Mouse (Mus musculus) C2C12 (cell line): ENCODE measurements around the gene 1700001P01Rik. TPM values are rescaled to one million over a fixed set of nuclear protein-coding genes. Genes with fewer than 3 reads are reported as not detected.

Experiments
- H3K27me3 ChIP-seq: one replicate; pipeline ENCODE4 v1.6.1; 2011; ENCODE audit not compliant: control insufficient read depth, insufficient read depth, insufficient read length
- H3K36me3 ChIP-seq: one replicate; pipeline ENCODE4 v1.6.1; 2011; ENCODE audit not compliant: control insufficient read depth, insufficient read depth
- H3K4me3 ChIP-seq: one replicate; pipeline ENCODE4 v1.5.1; 2011; ENCODE audit warnings: mild to moderate bottlenecking, control low read depth; ENCODE audit not compliant: poor library complexity, insufficient read depth, severe bottlenecking
- H3K79me2 ChIP-seq: one replicate; pipeline ENCODE4 v1.6.1; 2011; ENCODE audit not compliant: control insufficient read depth, insufficient read depth
- H3K79me3 ChIP-seq: one replicate; pipeline ENCODE4 v1.6.1; 2011; ENCODE audit warnings: low read depth, control low read depth
- H3ac ChIP-seq: one replicate; pipeline ENCODE3; 2011; ENCODE audit warnings: low read depth; ENCODE audit not compliant: control insufficient read depth, insufficient read length
- CEBPB ChIP-seq: IDR thresholded peaks from one replicate; pipeline ENCODE4 v1.6.1; 2011; ENCODE audit warnings: low read depth, mild to moderate bottlenecking, control low read depth, moderate library complexity
- CTCF ChIP-seq: IDR thresholded peaks from one replicate; pipeline ENCODE4 v1.5.1; 2011; ENCODE audit not compliant: control insufficient read depth, insufficient read depth, insufficient read length
- FOSL1 ChIP-seq: IDR thresholded peaks from one replicate; pipeline ENCODE4 v1.8.0; 2011; ENCODE audit warnings: mild to moderate bottlenecking, low read length; ENCODE audit not compliant: poor library complexity, insufficient read depth, severe bottlenecking
- MAX ChIP-seq: IDR thresholded peaks from one replicate; pipeline ENCODE4 v1.6.1; 2011; ENCODE audit warnings: mild to moderate bottlenecking, control low read depth
- MYOD1 ChIP-seq: IDR thresholded peaks from one replicate; pipeline ENCODE4 v1.6.1; 2011; ENCODE audit warnings: low read depth; ENCODE audit not compliant: control insufficient read depth, insufficient read length
- MYOG ChIP-seq: IDR thresholded peaks from one replicate; pipeline ENCODE4 v1.6.1; 2011; ENCODE audit not compliant: control insufficient read depth, insufficient read length; ENCODE audit errors: extremely low read depth
- USF1 ChIP-seq: IDR thresholded peaks from one replicate; pipeline ENCODE4 v1.6.1; 2011; ENCODE audit warnings: low read depth, mild to moderate bottlenecking, control low read depth, moderate library complexity
- long read RNA-seq, 2 experiments: library from polyadenylated mRNA; unstranded; transcript quantifications; one replicate each; pipeline ENCODE4 v2.0.0; 2019 to 2020
- polyA plus RNA-seq: library from polyadenylated mRNA; unstranded; fragments of >200 nt; fragmentation: generic; extraction: Trizol; gene quantifications from one replicate; pipeline ENCODE4 v1.2.1, GENCODE M21; 2012; ENCODE audit warnings: missing spikeins

Gene 1700001P01Rik
- 0.14 TPM for polyA plus RNA-seq
- long read RNA-seq, experiment 1, result 0 reads
- long read RNA-seq, experiment 2, result 0 reads

DNA sequence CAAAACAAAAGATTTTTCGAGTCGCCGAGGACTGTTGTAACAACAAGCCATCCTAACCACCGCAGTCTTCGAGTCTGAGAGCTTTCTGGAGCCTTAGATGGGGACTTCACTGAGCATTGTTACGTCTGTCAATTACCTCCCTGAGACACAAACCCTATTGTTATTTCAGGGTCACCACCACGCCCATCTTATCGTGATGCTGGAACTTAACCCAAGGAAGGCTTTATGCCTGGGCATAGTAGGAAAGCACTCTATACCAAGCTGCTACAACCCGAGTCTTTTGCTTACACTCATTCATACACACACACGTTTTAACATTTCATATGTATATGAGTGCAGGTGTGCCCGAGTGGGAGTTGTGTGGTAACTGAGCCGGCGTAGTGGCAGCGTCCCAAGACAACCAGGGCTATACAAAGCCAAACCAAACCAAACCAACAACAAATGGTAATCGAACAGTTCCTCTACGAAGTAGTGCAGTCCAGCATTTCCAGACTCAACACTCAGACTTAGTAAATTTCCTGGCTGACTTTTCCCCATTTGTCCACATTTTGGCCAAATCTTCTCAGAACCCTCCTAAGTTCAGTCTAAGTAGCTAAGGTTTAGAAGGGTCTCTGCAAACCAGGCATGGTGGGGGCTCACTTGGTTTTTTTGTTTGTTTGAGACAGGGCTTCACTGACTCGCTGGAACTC lies at the start of gene 1700001P01Rik:
TSS of gene 1700001P01Rik (minus strand) at position 111 of the 689 bp plus-strand sequence.
- Histone ChIP-seq H3K36me3 (peaks cover 62% of the 10 kb centered on the region), H3K27me3 (no peaks in the 10 kb centered on the region), H3K4me3 (no peak within 1 kb of the TSS), H3K79me3 (peaks cover 26% of the 10 kb centered on the region), H3K79me2 (peaks cover 33% of the 10 kb centered on the region), H3ac (no peak within 1 kb of the TSS)
- no peak for TF ChIP-seq MYOD1
- TF ChIP-seq MYOG, result no peak
- TF ChIP-seq CEBPB, result no peak
- no peak for TF ChIP-seq FOSL1
- no peak for TF ChIP-seq MAX
- no peak for TF ChIP-seq CTCF
- TF ChIP-seq USF1, result no peak

DNA sequence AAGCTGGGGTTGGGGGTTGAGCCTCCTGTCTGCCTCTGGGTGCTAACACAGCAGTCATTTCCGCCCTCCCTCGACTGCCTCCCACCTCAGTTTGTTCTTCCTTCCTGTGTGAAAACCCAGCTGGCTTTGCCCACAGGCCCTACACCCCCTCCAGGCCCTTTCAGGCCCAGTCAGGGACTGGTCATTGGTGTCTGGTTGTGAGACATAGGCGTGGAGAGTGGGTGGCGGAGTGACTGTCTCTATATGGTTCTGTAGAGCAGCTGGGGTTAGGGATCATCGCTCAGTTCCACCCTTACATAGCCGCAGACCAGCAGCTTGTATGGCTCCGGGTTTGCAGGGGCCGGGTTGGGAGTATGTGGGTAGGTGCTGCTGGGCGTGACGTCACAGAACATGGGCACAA lies 49.6 kb upstream of the 1700001P01Rik start:
- TF ChIP-seq CTCF (no peak), USF1 (no peak), CEBPB (no peak), MYOG (no peak), MYOD1 (no peak), MAX (no peak), FOSL1 (no peak)
- H3K4me3 ChIP-seq, result no peak overlapping the region
- H3K27me3 ChIP-seq, result no peaks in the 10 kb centered on the region
- H3K36me3 ChIP-seq, result peaks cover 99% of the 10 kb centered on the region
- peaks cover 71% of the 10 kb centered on the region for H3K79me3 ChIP-seq
- H3K79me2 ChIP-seq, result peaks cover 99% of the 10 kb centered on the region
- no peak overlapping the region for H3ac ChIP-seq

GRCm38 (mm10) chr11:97824895-97825294 lies 49.2 kb upstream of the 1700001P01Rik start:
- TF ChIP-seq USF1 (no peak), CEBPB (no peak), MYOD1 (no peak), MAX (no peak), CTCF (no peak), MYOG (no peak), FOSL1 (no peak)

DNA sequence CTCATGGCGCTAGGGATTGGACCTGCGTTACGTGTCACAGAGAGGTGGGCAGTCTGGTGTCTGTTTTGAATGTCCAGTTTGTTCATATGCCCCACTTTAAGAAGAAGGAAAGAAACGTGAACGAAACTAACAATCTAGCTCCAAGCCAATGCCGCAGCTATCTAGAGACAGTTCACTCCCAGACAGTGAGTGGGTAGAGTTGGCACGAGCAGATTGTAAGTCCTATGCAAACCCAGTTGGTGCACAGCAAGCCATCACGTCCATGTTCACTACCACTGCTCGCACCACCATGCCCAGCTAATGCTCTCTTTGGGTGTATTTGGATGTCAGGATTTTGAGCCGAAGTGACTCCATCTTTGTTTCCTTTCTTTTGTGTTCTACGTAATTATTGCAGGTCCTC lies 48.5 kb upstream of the 1700001P01Rik start:
- Histone ChIP-seq H3K79me3 (peaks cover 70% of the 10 kb centered on the region), H3K27me3 (no peaks in the 10 kb centered on the region), H3K79me2 (peaks cover 99% of the 10 kb centered on the region), H3K4me3 (no peak overlapping the region), H3ac (no peak overlapping the region), H3K36me3 (peaks cover 99% of the 10 kb centered on the region)
- TF ChIP-seq FOSL1 (no peak), MYOD1 (no peak), MYOG (no peak), CEBPB (no peak), MAX (no peak), CTCF (no peak), USF1 (no peak)

More at GRCm38 (mm10) chr11:97824895-97825294, 49.2 kb upstream of the 1700001P01Rik start:
- Histone ChIP-seq H3K79me3 (peaks cover 70% of the 10 kb centered on the region), H3K36me3 (peaks cover 99% of the 10 kb centered on the region), H3ac (no peak overlapping the region), H3K4me3 (no peak overlapping the region), H3K27me3 (no peaks in the 10 kb centered on the region), H3K79me2 (peaks cover 99% of the 10 kb centered on the region)

GRCm38 (mm10) chr11:97822840-97823603 lies 47.3 kb upstream of the 1700001P01Rik start:
- no peak overlapping the region for H3K4me3 ChIP-seq
- no peaks in the 10 kb centered on the region for H3K27me3 ChIP-seq
- H3K36me3 ChIP-seq, result peaks cover 98% of the 10 kb centered on the region
- H3K79me2 ChIP-seq, result peaks cover 99% of the 10 kb centered on the region
- H3ac ChIP-seq, result no peak overlapping the region
- TF ChIP-seq USF1 (no peak), MYOD1 (no peak), CEBPB (no peak), FOSL1 (no peak), MYOG (no peak), CTCF (no peak), MAX (no peak)
- peaks cover 72% of the 10 kb centered on the region for H3K79me3 ChIP-seq
